Mouse (Mus musculus): Measurements from ENCODE around the gene Vmn1r155. TPM values are rescaled to one million over a fixed set of nuclear protein-coding genes. Genes with fewer than 3 reads are reported as not detected.

Vmn1r155 gene
- not detected for total RNA-seq (2023)

GRCm38 (mm10) chr7:22657718-22658117 lies at the start of gene Vmn1r155:
TSS of gene Vmn1r155 (plus strand) at chr7:22658018.

GRCm38 (mm10) chr7:22692217-22692616 lies 34.4 kb downstream of the Vmn1r155 start, which contains the start of gene Gm8693:
TSS of gene Gm8693 (minus strand) at chr7:22692317.

Other genes with a start within 250 kb of the Vmn1r155 start
- not detected for gene Vmn1r148, start 244.4 kb upstream of the Vmn1r155 start, total RNA-seq (2023)
- gene Vmn1r149, start 219.8 kb upstream of the Vmn1r155 start, total RNA-seq (2023): not detected
- not detected for gene Gm10665, start 193.9 kb upstream of the Vmn1r155 start, total RNA-seq (2023)
- not detected for gene Vmn1r151, start 158.3 kb upstream of the Vmn1r155 start, total RNA-seq (2023)
- gene Vmn1r152, start 135.1 kb upstream of the Vmn1r155 start, total RNA-seq (2023): not detected
- not detected for gene Gm8677, start 123.1 kb upstream of the Vmn1r155 start, total RNA-seq (2023)
- not detected for gene Gm4201, start 92.7 kb upstream of the Vmn1r155 start, total RNA-seq (2023)
- not detected for gene Gm4565, start 69.9 kb upstream of the Vmn1r155 start, total RNA-seq (2023)
- not detected for gene Gm8693, start 34.3 kb downstream of the Vmn1r155 start, total RNA-seq (2023)
- not detected for gene Gm4567, start 61.7 kb downstream of the Vmn1r155 start, total RNA-seq (2023)
- not detected for gene Vmn1r157, start 103.7 kb downstream of the Vmn1r155 start, total RNA-seq (2023)
- not detected for gene Vmn1r158, start 132.8 kb downstream of the Vmn1r155 start, total RNA-seq (2023)
- not detected for gene Vmn1r159, start 185.6 kb downstream of the Vmn1r155 start, total RNA-seq (2023)
- not detected for gene Vmn1r160, start 213.2 kb downstream of the Vmn1r155 start, total RNA-seq (2023)

All from neutrophil, adult 59 days (primary cell).